Mouse (Mus musculus): ENCODE results near the gene Tram2. TPM values are rescaled to one million over a fixed set of nuclear protein-coding genes. Genes with fewer than 3 reads are reported as not detected.

Gene Tram2
- polyA plus RNA-seq, 1 experiment from 2014 or later, result 3.6 TPM

GRCm38 (mm10) chr1:20996603-20997327 lies 82.3 kb downstream of the Tram2 start:
- Histone ChIP-seq H3K27ac (replicated peaks) (no peak overlapping the region), H3K27me3 (ENCODE audit: control insufficient read depth, insufficient read depth, low read length) (no peaks in the 10 kb centered on the region), H3K9me3 (ENCODE audit: control insufficient read depth, low read length) (no peaks in the 10 kb centered on the region), H3K36me3 (ENCODE audit: control insufficient read depth, insufficient read depth, low read length) (0 out of 2 replicates have a peak, but pooled peaks cover 3% of the 10 kb centered on the region), H3K4me3 (ENCODE audit: low read depth, low read length) (no peak overlapping the region), H3K9ac (ENCODE audit: low read length) (no peak overlapping the region), H3K4me2 (replicated peaks; ENCODE audit: low read depth) (no peak overlapping the region), H3K4me1 (replicated peaks; ENCODE audit: control insufficient read depth, insufficient read depth) (no peaks in the 10 kb centered on the region)
- WGBS, result 65% methylated on average over 17 of the region's 17 CpGs
- no peak for ATAC-seq (ENCODE audit: low FRiP score, low TSS enrichment)
- no peak for TF ChIP-seq CTCF (IDR thresholded peaks at IDR 0.05; ENCODE audit: low read depth)
- TF ChIP-seq EP300 (optimal IDR thresholded peaks at IDR 0.05), result no peak
- no peak for DNase-seq (ENCODE audit: low spot score)

GRCm38 (mm10) chr1:20995331-20995986 lies 83.6 kb downstream of the Tram2 start:
- Histone ChIP-seq H3K4me3 (ENCODE audit: low read depth, low read length) (no peak overlapping the region), H3K9me3 (ENCODE audit: control insufficient read depth, low read length) (no peaks in the 10 kb centered on the region), H3K4me2 (replicated peaks; ENCODE audit: low read depth) (no peak overlapping the region), H3K27me3 (ENCODE audit: control insufficient read depth, insufficient read depth, low read length) (no peaks in the 10 kb centered on the region), H3K36me3 (ENCODE audit: control insufficient read depth, insufficient read depth, low read length) (no peaks in the 10 kb centered on the region), H3K4me1 (replicated peaks; ENCODE audit: control insufficient read depth, insufficient read depth) (no peaks in the 10 kb centered on the region), H3K27ac (replicated peaks) (no peak overlapping the region), H3K9ac (ENCODE audit: low read length) (no peak overlapping the region)
- DNase-seq (ENCODE audit: low spot score), result no peak
- no peak for ATAC-seq (ENCODE audit: low FRiP score, low TSS enrichment)
- 70% methylated on average over 7 of the region's 7 CpGs for WGBS
- TF ChIP-seq EP300 (optimal IDR thresholded peaks at IDR 0.05) (no peak), CTCF (IDR thresholded peaks at IDR 0.05; ENCODE audit: low read depth) (no peak)

- WGBS, result 79% methylated on average over 5 of the region's 5 CpGs
- no peak overlapping the region for H3K4me3 ChIP-seq (ENCODE audit: low read depth, low read length)
- no peak overlapping the region for H3K9ac ChIP-seq (ENCODE audit: low read length)
- no peaks in the 10 kb centered on the region for H3K9me3 ChIP-seq (ENCODE audit: control insufficient read depth, low read length)
- TF ChIP-seq EP300 (optimal IDR thresholded peaks at IDR 0.05) (no peak), CTCF (IDR thresholded peaks at IDR 0.05; ENCODE audit: low read depth) (peak; percentile 21)
- no peak for DNase-seq (ENCODE audit: low spot score)
- no peak overlapping the region for H3K4me2 ChIP-seq (replicated peaks; ENCODE audit: low read depth)
- ATAC-seq (ENCODE audit: low FRiP score, low TSS enrichment), result no peak
- no peaks in the 10 kb centered on the region for H3K4me1 ChIP-seq (replicated peaks; ENCODE audit: control insufficient read depth, insufficient read depth)
- H3K27ac ChIP-seq (replicated peaks), result no peak overlapping the region
- no peaks in the 10 kb centered on the region for H3K27me3 ChIP-seq (ENCODE audit: control insufficient read depth, insufficient read depth, low read length)
- H3K36me3 ChIP-seq (ENCODE audit: control insufficient read depth, insufficient read depth, low read length), result no peaks in the 10 kb centered on the region
These were observed 84.7 kb downstream of the Tram2 start for GRCm38 (mm10) chr1:20994338-20994737.

- ATAC-seq (ENCODE audit: low FRiP score, low TSS enrichment), result no peak
- WGBS, result 80% methylated on average over 3 of the region's 3 CpGs
- Histone ChIP-seq H3K9me3 (ENCODE audit: control insufficient read depth, low read length) (no peaks in the 10 kb centered on the region), H3K27me3 (ENCODE audit: control insufficient read depth, insufficient read depth, low read length) (no peaks in the 10 kb centered on the region), H3K4me1 (replicated peaks; ENCODE audit: control insufficient read depth, insufficient read depth) (no peaks in the 10 kb centered on the region), H3K4me2 (replicated peaks; ENCODE audit: low read depth) (no peak overlapping the region), H3K4me3 (ENCODE audit: low read depth, low read length) (no peak overlapping the region), H3K36me3 (ENCODE audit: control insufficient read depth, insufficient read depth, low read length) (no peaks in the 10 kb centered on the region), H3K27ac (replicated peaks) (no peak overlapping the region), H3K9ac (ENCODE audit: low read length) (no peak overlapping the region)
- TF ChIP-seq EP300 (optimal IDR thresholded peaks at IDR 0.05) (no peak), CTCF (IDR thresholded peaks at IDR 0.05; ENCODE audit: low read depth) (no peak)
- no peak for DNase-seq (ENCODE audit: low spot score)
These were observed 85.3 kb downstream of the Tram2 start for GRCm38 (mm10) chr1:20993690-20994089.

- no peak for TF ChIP-seq CTCF (IDR thresholded peaks at IDR 0.05; ENCODE audit: low read depth)
- WGBS, result 88% methylated on average over 11 of the region's 11 CpGs
- no peak overlapping the region for H3K4me3 ChIP-seq (ENCODE audit: low read depth, low read length)
- no peak overlapping the region for H3K27ac ChIP-seq (replicated peaks)
- DNase-seq (ENCODE audit: low spot score) (no peak), ATAC-seq (ENCODE audit: low FRiP score, low TSS enrichment) (no peak)
- H3K4me1 ChIP-seq (replicated peaks; ENCODE audit: control insufficient read depth, insufficient read depth), result no peaks in the 10 kb centered on the region
- H3K9ac ChIP-seq (ENCODE audit: low read length), result no peak overlapping the region
- no peak overlapping the region for H3K4me2 ChIP-seq (replicated peaks; ENCODE audit: low read depth)
- no peaks in the 10 kb centered on the region for H3K27me3 ChIP-seq (ENCODE audit: control insufficient read depth, insufficient read depth, low read length)
- no peaks in the 10 kb centered on the region for H3K9me3 ChIP-seq (ENCODE audit: control insufficient read depth, low read length)
- H3K36me3 ChIP-seq (ENCODE audit: control insufficient read depth, insufficient read depth, low read length), result no peaks in the 10 kb centered on the region
These were observed 89.5 kb downstream of the Tram2 start for GRCm38 (mm10) chr1:20989461-20990083.
